Mouse (Mus musculus) kidney, embryonic 15.5 days (tissue): ENCODE results near the gene Sowaha. TPM values are rescaled to one million over a fixed set of nuclear protein-coding genes. Genes with fewer than 3 reads are reported as not detected.

ENCODE experiments used
- ATAC-seq: fragments of 200-750 bp; cut with Nextera tagmentation; replicated peaks from 2 replicates; pipeline ENCODE4 v1.8.0; 2017; ENCODE audit warnings: moderate TSS enrichment; ENCODE audit not compliant: low FRiP score
- H3K27ac ChIP-seq: fragments of 300-500 bp; sonication (generic); 2 replicates; pipeline ENCODE4 v1.5.1; 2015; ENCODE audit warnings: mild to moderate bottlenecking, inconsistent platforms
- H3K27me3 ChIP-seq: fragments of 300-500 bp; sonication (generic); 2 replicates; pipeline ENCODE4 v1.6.1; 2015; ENCODE audit warnings: inconsistent platforms
- H3K36me3 ChIP-seq: fragments of 300-500 bp; sonication (generic); 2 replicates; pipeline ENCODE4 v1.6.1; 2015; ENCODE audit warnings: inconsistent platforms
- H3K4me1 ChIP-seq: fragments of 300-500 bp; sonication (generic); 2 replicates; pipeline ENCODE4 v1.6.1; 2015; ENCODE audit warnings: inconsistent platforms
- H3K4me2 ChIP-seq: fragments of 300-500 bp; sonication (generic); 2 replicates; pipeline ENCODE4 v1.6.1; 2015; ENCODE audit warnings: moderate library complexity, mild to moderate bottlenecking, inconsistent platforms
- H3K4me3 ChIP-seq: fragments of 300-500 bp; sonication (generic); replicated peaks from 2 replicates; pipeline ENCODE4 v1.5.1; 2015; ENCODE audit warnings: mild to moderate bottlenecking, inconsistent platforms
- H3K9ac ChIP-seq: fragments of 300-500 bp; sonication (generic); 2 replicates; pipeline ENCODE4 v1.6.1; 2015; ENCODE audit warnings: mild to moderate bottlenecking, inconsistent platforms
- H3K9me3 ChIP-seq: fragments of 300-500 bp; sonication (generic); replicated peaks from 2 replicates; pipeline ENCODE4 v1.6.1; 2016; ENCODE audit warnings: inconsistent platforms
- WGBS: fragments of 180-500 bp; shearing (Covaris S2); methylation state at CpG from one replicate; pipeline ENCODE4 v1.1.7; 2015; ENCODE audit warnings: mixed read lengths; 5-methylcytosine and 5-hydroxymethylcytosine counted together
- polyA plus RNA-seq: library from polyadenylated mRNA; unstranded; fragments of >200 nt; fragmentation: Nextera tagmentation; extraction: Ambion mirVana; gene quantifications from 2 replicates; pipeline ENCODE4 v1.2.1, GENCODE M21; 2015

Gene Sowaha
- 0.23 and 0.32 TPM in 2 replicates for polyA plus RNA-seq

GRCm38 (mm10) chr11:53479783-53480301, at the start of gene Sowaha, which contains the start of gene Gm9945:
Gene Sowaha (minus strand): TSS chr11:53480274.
Gene Gm9945 (plus strand): TSS chr11:53480166.
- Histone ChIP-seq H3K9ac (peak within 1 kb of the TSS; percentile 24; the same call in 1 of the 2 replicates), H3K4me3 (peak within 1 kb of the TSS; percentile 46), H3K27ac (no peak within 1 kb of the TSS), H3K4me1 (peaks cover 21% of the 10 kb centered on the region), H3K4me2 (peak within 1 kb of the TSS; percentile 78), H3K36me3 (no peaks in the 10 kb centered on the region), H3K9me3 (0 out of 2 replicates have a peak, but pooled peaks cover 5% of the 10 kb centered on the region), H3K27me3 (peaks cover 80% of the 10 kb centered on the region)
- ATAC-seq, result peak; percentile 37; the same call in 1 of the 2 replicates
- WGBS, result 3% methylated on average over 40 of the region's 40 CpGs

GRCm38 (mm10) chr11:53529253-53529557, 49.1 kb upstream of the Sowaha start:
- no peak for ATAC-seq
- Histone ChIP-seq H3K4me1 (peaks cover 34% of the 10 kb centered on the region), H3K4me2 (no peak overlapping the region), H3K27me3 (no peaks in the 10 kb centered on the region), H3K27ac (no peak overlapping the region), H3K36me3 (peaks cover 18% of the 10 kb centered on the region), H3K9ac (no peak overlapping the region), H3K9me3 (no peaks in the 10 kb centered on the region), H3K4me3 (no peak overlapping the region)
- WGBS, result 59% methylated on average over 6 of the region's 6 CpGs

GRCm38 (mm10) chr11:53528397-53529252, 48.6 kb upstream of the Sowaha start:
- no peak for ATAC-seq
- Histone ChIP-seq H3K9me3 (no peaks in the 10 kb centered on the region), H3K27me3 (no peaks in the 10 kb centered on the region), H3K27ac (no peak overlapping the region), H3K4me3 (no peak overlapping the region), H3K4me2 (no peak overlapping the region), H3K9ac (no peak overlapping the region), H3K4me1 (peaks cover 39% of the 10 kb centered on the region), H3K36me3 (peaks cover 12% of the 10 kb centered on the region)
- WGBS, result 52% methylated on average over 9 of the region's 9 CpGs

GRCm38 (mm10) chr11:53525461-53525860, 45.4 kb upstream of the Sowaha start:
- no peak overlapping the region for H3K9ac ChIP-seq
- no peaks in the 10 kb centered on the region for H3K27me3 ChIP-seq
- no peaks in the 10 kb centered on the region for H3K36me3 ChIP-seq
- ATAC-seq, result no peak
- 56% methylated on average over 4 of the region's 4 CpGs for WGBS
- no peak overlapping the region for H3K4me3 ChIP-seq
- no peak overlapping the region for H3K4me2 ChIP-seq
- H3K9me3 ChIP-seq, result no peaks in the 10 kb centered on the region
- H3K27ac ChIP-seq, result no peak overlapping the region
- peaks cover 66% of the 10 kb centered on the region for H3K4me1 ChIP-seq

GRCm38 (mm10) chr11:53524905-53525304, 44.8 kb upstream of the Sowaha start:
- no peak overlapping the region for H3K4me3 ChIP-seq
- H3K36me3 ChIP-seq, result no peaks in the 10 kb centered on the region
- no peaks in the 10 kb centered on the region for H3K27me3 ChIP-seq
- ATAC-seq, result no peak
- no peak overlapping the region for H3K4me2 ChIP-seq
- 76% methylated on average over 6 of the region's 6 CpGs for WGBS
- H3K9ac ChIP-seq, result no peak overlapping the region
- H3K9me3 ChIP-seq, result no peaks in the 10 kb centered on the region
- H3K4me1 ChIP-seq, result peaks cover 69% of the 10 kb centered on the region
- H3K27ac ChIP-seq, result no peak overlapping the region

- H3K4me3 ChIP-seq, result no peak overlapping the region
- H3K36me3 ChIP-seq, result no peaks in the 10 kb centered on the region
- no peaks in the 10 kb centered on the region for H3K9me3 ChIP-seq
- ATAC-seq, result no peak
- H3K27me3 ChIP-seq, result peaks cover 2% of the 10 kb centered on the region
- H3K9ac ChIP-seq, result no peak overlapping the region
- H3K27ac ChIP-seq, result no peak overlapping the region
- WGBS, result 70% methylated on average over 14 of the region's 14 CpGs
- H3K4me1 ChIP-seq, result peaks cover 66% of the 10 kb centered on the region
- no peak overlapping the region for H3K4me2 ChIP-seq
Measured at GRCm38 (mm10) chr11:53523545-53524405, 43.7 kb upstream of the Sowaha start.

GRCm38 (mm10) chr11:53522930-53523329, 42.9 kb upstream of the Sowaha start:
- no peak for ATAC-seq
- Histone ChIP-seq H3K27ac (no peak overlapping the region), H3K9me3 (no peaks in the 10 kb centered on the region), H3K4me2 (no peak overlapping the region), H3K9ac (0 out of 2 replicates have a peak overlapping the region, but pooled peaks have one; percentile 0), H3K36me3 (no peaks in the 10 kb centered on the region), H3K27me3 (peaks cover 6% of the 10 kb centered on the region), H3K4me1 (peaks cover 61% of the 10 kb centered on the region), H3K4me3 (no peak overlapping the region)
- 38% methylated on average over 9 of the region's 9 CpGs for WGBS

GRCm38 (mm10) chr11:53522362-53522761, 42.3 kb upstream of the Sowaha start:
- ATAC-seq, result no peak
- H3K9me3 ChIP-seq, result no peaks in the 10 kb centered on the region
- no peaks in the 10 kb centered on the region for H3K36me3 ChIP-seq
- H3K4me1 ChIP-seq, result peaks cover 61% of the 10 kb centered on the region
- no peak overlapping the region for H3K4me3 ChIP-seq
- H3K4me2 ChIP-seq, result no peak overlapping the region
- peaks cover 6% of the 10 kb centered on the region for H3K27me3 ChIP-seq
- H3K27ac ChIP-seq, result no peak overlapping the region
- H3K9ac ChIP-seq, result no peak overlapping the region
- 94% methylated on average over 3 of the region's 3 CpGs for WGBS

- ATAC-seq, result no peak
- H3K4me1 ChIP-seq, result peaks cover 61% of the 10 kb centered on the region
- no peak overlapping the region; the same call in 1 of the 2 replicates for H3K4me3 ChIP-seq
- 85% methylated on average over 7 of the region's 7 CpGs for WGBS
- H3K27me3 ChIP-seq, result peaks cover 6% of the 10 kb centered on the region
- H3K4me2 ChIP-seq, result no peak overlapping the region; the same call in 1 of the 2 replicates
- no peaks in the 10 kb centered on the region for H3K9me3 ChIP-seq
- H3K36me3 ChIP-seq, result no peaks in the 10 kb centered on the region
- 0 out of 2 replicates have a peak overlapping the region, but pooled peaks have one; percentile 85 for H3K27ac ChIP-seq
- H3K9ac ChIP-seq, result no peak overlapping the region
Measured at GRCm38 (mm10) chr11:53521821-53522131, 41.7 kb upstream of the Sowaha start.

- WGBS, result 45% methylated on average over 16 of the region's 16 CpGs
Measured at GRCm38 (mm10) chr11:53521120-53521820, 41.2 kb upstream of the Sowaha start.

More at GRCm38 (mm10) chr11:53521120-53521820, 41.2 kb upstream of the Sowaha start:
- no peaks in the 10 kb centered on the region for H3K36me3 ChIP-seq
- H3K9ac ChIP-seq, result peak overlapping the region; percentile 82; the same call in 1 of the 2 replicates
- H3K4me2 ChIP-seq, result peak overlapping the region; percentile 83
- no peak for ATAC-seq
- H3K4me3 ChIP-seq, result peak overlapping the region; percentile 86
- H3K4me1 ChIP-seq, result peaks cover 61% of the 10 kb centered on the region
- H3K27ac ChIP-seq, result peak overlapping the region; percentile 85; the same call in 1 of the 2 replicates
- peaks cover 6% of the 10 kb centered on the region for H3K27me3 ChIP-seq
- no peaks in the 10 kb centered on the region for H3K9me3 ChIP-seq
